Mouse (Mus musculus) limb, embryonic 12.5 days (tissue): ENCODE results near the gene Slc22a4. TPM values are rescaled to one million over a fixed set of nuclear protein-coding genes. Genes with fewer than 3 reads are reported as not detected.
"Not testable (repeated sequence)": the region's sequence is repeated elsewhere in the genome, so short reads cannot be mapped to it uniquely, and the experiment has no call there.

Experiments
- ATAC-seq: fragments of 200-750 bp; cut with Nextera tagmentation; 2 replicates; pipeline ENCODE4 v1.8.0; 2017; ENCODE audit warnings: low read depth, moderate TSS enrichment; ENCODE audit not compliant: insufficient number of reproducible peaks, insufficient read depth, low FRiP score, low TSS enrichment
- H3K27ac ChIP-seq: fragments of 300-500 bp; sonication (generic); 2 replicates; pipeline ENCODE4 v1.5.1; 2016; ENCODE audit warnings: mild to moderate bottlenecking, moderate library complexity
- H3K27me3 ChIP-seq: fragments of 300-500 bp; sonication (generic); 2 replicates; pipeline ENCODE4 v1.6.1; 2016; ENCODE audit warnings: mild to moderate bottlenecking, moderate library complexity
- H3K36me3 ChIP-seq: fragments of 300-500 bp; sonication (generic); 2 replicates; pipeline ENCODE4 v1.6.1; 2016; ENCODE audit warnings: mild to moderate bottlenecking, moderate library complexity
- H3K4me1 ChIP-seq: fragments of 300-500 bp; sonication (generic); replicated peaks from 2 replicates; pipeline ENCODE4 v1.6.1; 2016
- H3K4me2 ChIP-seq: fragments of 300-500 bp; sonication (generic); 2 replicates; pipeline ENCODE4 v1.6.1; 2016; ENCODE audit warnings: mild to moderate bottlenecking, moderate library complexity
- H3K4me3 ChIP-seq: fragments of 300-500 bp; sonication (generic); replicated peaks from 2 replicates; pipeline ENCODE4 v1.5.1; 2016; ENCODE audit warnings: mild to moderate bottlenecking
- H3K9ac ChIP-seq: fragments of 300-500 bp; sonication (generic); replicated peaks from 2 replicates; pipeline ENCODE4 v1.6.1; 2016; ENCODE audit warnings: mild to moderate bottlenecking, moderate library complexity
- H3K9me3 ChIP-seq: fragments of 300-500 bp; sonication (generic); 2 replicates; pipeline ENCODE4 v1.6.1; 2016; ENCODE audit warnings: mild to moderate bottlenecking, moderate library complexity
- WGBS: fragments of 180-500 bp; shearing (Covaris S2); methylation state at CpG from one replicate; pipeline ENCODE4 v1.1.7; 2016; 5-methylcytosine and 5-hydroxymethylcytosine counted together
- polyA plus RNA-seq: library from polyadenylated mRNA; unstranded; fragments of >200 nt; fragmentation: Nextera tagmentation; extraction: Ambion mirVana; gene quantifications from 2 replicates; pipeline ENCODE4 v1.2.1, GENCODE M21; 2016

Slc22a4 gene
- polyA plus RNA-seq, 1 experiment from 2014 or later, result 1.7 TPM

GRCm38 (mm10) chr11:54056132-54056531 lies 28.2 kb upstream of the Slc22a4 start:
- Histone ChIP-seq H3K4me1 (peaks cover 54% of the 10 kb centered on the region), H3K9me3 (no peaks in the 10 kb centered on the region), H3K4me2 (no peak overlapping the region), H3K36me3 (peaks cover 61% of the 10 kb centered on the region), H3K27ac (peak overlapping the region; percentile 94; the same call in 1 of the 2 replicates), H3K9ac (no peak overlapping the region), H3K27me3 (no peaks in the 10 kb centered on the region), H3K4me3 (no peak overlapping the region)
- WGBS, result 37% methylated on average over 8 of the region's 8 CpGs
- ATAC-seq, result no peak

- Histone ChIP-seq H3K27ac (no peak overlapping the region), H3K9me3 (no peaks in the 10 kb centered on the region), H3K9ac (no peak overlapping the region), H3K36me3 (peaks cover 62% of the 10 kb centered on the region), H3K4me1 (peaks cover 35% of the 10 kb centered on the region), H3K4me2 (no peak overlapping the region), H3K27me3 (no peaks in the 10 kb centered on the region), H3K4me3 (no peak overlapping the region)
- 49% methylated on average over 6 of the region's 6 CpGs for WGBS
- ATAC-seq, result no peak
Measured at GRCm38 (mm10) chr11:54054257-54054656, 26.4 kb upstream of the Slc22a4 start.

- H3K36me3 ChIP-seq, result peaks cover 60% of the 10 kb centered on the region
- H3K27ac ChIP-seq, result no peak overlapping the region
- 90% methylated on average over 7 of the region's 7 CpGs for WGBS
Measured at GRCm38 (mm10) chr11:54053090-54053489, 25.2 kb upstream of the Slc22a4 start.

GRCm38 (mm10) chr11:54052128-54052527 lies 24.2 kb upstream of the Slc22a4 start:
- Histone ChIP-seq H3K9me3 (no peaks in the 10 kb centered on the region), H3K9ac (no peak overlapping the region), H3K27ac (no peak overlapping the region), H3K27me3 (no peaks in the 10 kb centered on the region), H3K36me3 (peaks cover 60% of the 10 kb centered on the region), H3K4me2 (no peak overlapping the region), H3K4me3 (no peak overlapping the region), H3K4me1 (peaks cover 14% of the 10 kb centered on the region)
- no peak for ATAC-seq
- 94% methylated on average over 5 of the region's 5 CpGs for WGBS

More at GRCm38 (mm10) chr11:54053090-54053489, 25.2 kb upstream of the Slc22a4 start:
- H3K9ac ChIP-seq, result no peak overlapping the region
- no peak overlapping the region for H3K4me2 ChIP-seq
- peaks cover 23% of the 10 kb centered on the region for H3K4me1 ChIP-seq
- ATAC-seq, result no peak
- no peak overlapping the region for H3K4me3 ChIP-seq
- H3K9me3 ChIP-seq, result no peaks in the 10 kb centered on the region
- H3K27me3 ChIP-seq, result no peaks in the 10 kb centered on the region

- no peak overlapping the region for H3K9ac ChIP-seq
- no peaks in the 10 kb centered on the region for H3K27me3 ChIP-seq
- H3K27ac ChIP-seq, result no peak overlapping the region
- H3K36me3 ChIP-seq, result peaks cover 56% of the 10 kb centered on the region
- 88% methylated on average over 7 of the region's 7 CpGs for WGBS
- peaks cover 4% of the 10 kb centered on the region for H3K4me1 ChIP-seq
- ATAC-seq, result no peak
- H3K4me2 ChIP-seq, result no peak overlapping the region
- no peaks in the 10 kb centered on the region for H3K9me3 ChIP-seq
- H3K4me3 ChIP-seq, result no peak overlapping the region
Measured at GRCm38 (mm10) chr11:54051161-54051560, 23.3 kb upstream of the Slc22a4 start.

- Histone ChIP-seq H3K9ac (no peak overlapping the region), H3K9me3 (no peaks in the 10 kb centered on the region), H3K4me3 (no peak overlapping the region), H3K36me3 (peaks cover 47% of the 10 kb centered on the region), H3K4me2 (no peak overlapping the region), H3K4me1 (0 out of 2 replicates have a peak, but pooled peaks cover 3% of the 10 kb centered on the region), H3K27ac (no peak overlapping the region), H3K27me3 (no peaks in the 10 kb centered on the region)
- no peak for ATAC-seq
- 80% methylated on average over 2 of the region's 2 CpGs for WGBS
Measured at GRCm38 (mm10) chr11:54050205-54050604, 22.3 kb upstream of the Slc22a4 start.

- WGBS, result 93% methylated on average over 6 of the region's 6 CpGs
- no peak for ATAC-seq
Measured at GRCm38 (mm10) chr11:54040676-54041075, 12.8 kb upstream of the Slc22a4 start.

GRCm38 (mm10) chr11:54032872-54033271 lies 5.0 kb upstream of the Slc22a4 start:
- H3K4me1 ChIP-seq, H3K4me2 ChIP-seq, H3K4me3 ChIP-seq, H3K36me3 ChIP-seq, H3K9me3 ChIP-seq, H3K27ac ChIP-seq, H3K9ac ChIP-seq, ATAC-seq: not testable (repeated sequence)
- 100% methylated on average over 1 of the region's 3 CpGs for WGBS
- peaks cover 17% of the 10 kb centered on the region for H3K27me3 ChIP-seq

More at GRCm38 (mm10) chr11:54040676-54041075, 12.8 kb upstream of the Slc22a4 start:
- H3K4me3 ChIP-seq, result no peak overlapping the region
- no peaks in the 10 kb centered on the region for H3K4me1 ChIP-seq
- H3K4me2 ChIP-seq, result no peak overlapping the region
- H3K9me3 ChIP-seq, result 0 out of 2 replicates have a peak, but pooled peaks cover 3% of the 10 kb centered on the region
- no peaks in the 10 kb centered on the region for H3K27me3 ChIP-seq
- no peaks in the 10 kb centered on the region for H3K36me3 ChIP-seq
- H3K9ac ChIP-seq, result no peak overlapping the region
- H3K27ac ChIP-seq, result no peak overlapping the region

GRCm38 (mm10) chr11:54028997-54029396 lies 1.1 kb upstream of the Slc22a4 start:
- Histone ChIP-seq H3K4me2 (peak overlapping the region; percentile 94; the same call in 1 of the 2 replicates), H3K9me3 (no peaks in the 10 kb centered on the region)

GRCm38 (mm10) chr11:54027131-54028043 lies 503 bp downstream of the Slc22a4 start:
- Histone ChIP-seq H3K9me3 (no peaks in the 10 kb centered on the region), H3K27me3 (peaks cover 46% of the 10 kb centered on the region), H3K4me2 (peak overlapping the region; percentile 94), H3K27ac (peak overlapping the region; percentile 26; the same call in 1 of the 2 replicates), H3K36me3 (no peaks in the 10 kb centered on the region), H3K4me3 (peak overlapping the region; percentile 55), H3K9ac (peak overlapping the region; percentile 58), H3K4me1 (peaks cover 10% of the 10 kb centered on the region)
- 15% methylated on average over 31 of the region's 31 CpGs for WGBS
- no peak for ATAC-seq

More at GRCm38 (mm10) chr11:54028997-54029396, 1.1 kb upstream of the Slc22a4 start:
- no peaks in the 10 kb centered on the region for H3K36me3 ChIP-seq
- 80% methylated on average over 4 of the region's 4 CpGs for WGBS
- peak overlapping the region; percentile 55; the same call in 1 of the 2 replicates for H3K4me3 ChIP-seq
- peaks cover 10% of the 10 kb centered on the region for H3K4me1 ChIP-seq
- H3K27ac ChIP-seq, result no peak overlapping the region
- ATAC-seq, result no peak
- H3K27me3 ChIP-seq, result peaks cover 46% of the 10 kb centered on the region
- H3K9ac ChIP-seq, result no peak overlapping the region

- H3K27ac ChIP-seq, result no peak overlapping the region
- no peak overlapping the region for H3K4me2 ChIP-seq
Measured at GRCm38 (mm10) chr11:54026491-54027041, 1.3 kb downstream of the Slc22a4 start.

More at GRCm38 (mm10) chr11:54026491-54027041, 1.3 kb downstream of the Slc22a4 start:
- Histone ChIP-seq H3K9me3 (no peaks in the 10 kb centered on the region), H3K36me3 (no peaks in the 10 kb centered on the region), H3K9ac (no peak overlapping the region), H3K4me3 (no peak overlapping the region), H3K4me1 (peaks cover 10% of the 10 kb centered on the region), H3K27me3 (peaks cover 46% of the 10 kb centered on the region)
- ATAC-seq, result no peak
- WGBS, result 75% methylated on average over 1 of the region's 1 CpGs
